Mouse (Mus musculus) T-helper 17 cell (primary cell): Measurements from ENCODE around the gene Cxcr5.

ENCODE experiments used
- in situ Hi-C, 2 experiments: fragments of 300-600 bp; cut with MboI, MseI; formaldehyde crosslinking; loops; 1 replicate in 1 of 2; 2 replicates in 1 of 2; pipeline ENCODE4 v1.15.1; 2025; ENCODE audit warnings: high pct_unique_total_duplicates in 2 of 2

The Cxcr5 gene

GRCm38 (mm10) chr9:44561597-44561996, at the start of gene Cxcr5:
TSS of gene Cxcr5 (minus strand) at chr9:44561877.
- in situ Hi-C loops = no loop called here

GRCm38 (mm10) chr9:44610371-44610770, 48.7 kb upstream of the Cxcr5 start:
- in situ Hi-C loops = no loop called here

DNA sequence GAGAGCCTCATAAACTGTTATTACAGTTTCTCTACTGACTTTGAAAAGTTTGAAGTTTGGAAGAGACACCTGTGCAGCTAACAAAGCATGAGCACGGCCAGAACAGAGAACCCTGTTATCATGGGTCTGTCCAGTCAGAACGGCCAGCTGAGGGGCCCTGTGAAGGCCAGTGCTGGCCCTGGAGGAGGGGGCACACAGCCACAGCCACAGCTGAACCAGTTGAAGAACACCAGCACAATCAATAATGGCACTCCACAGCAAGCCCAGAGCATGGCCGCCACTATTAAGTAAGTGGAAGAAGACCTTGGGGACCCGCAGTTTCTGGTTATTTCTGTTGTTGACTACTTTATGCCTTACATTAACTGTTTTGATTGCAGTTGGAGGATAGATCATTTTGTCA, 45.6 kb upstream of the Cxcr5 start:
- in situ Hi-C loops = loop anchor here (5.0 to 10.0 kb wide), 2 partner anchors 93 to 95 kb away; no protein-coding TSS in a partner anchor

- in situ Hi-C loops = loop anchor here (5.0 to 10.0 kb wide), 2 partner anchors 92 to 94 kb away; no protein-coding TSS in a partner anchor
Observed at GRCm38 (mm10) chr9:44606646-44607045, 45.0 kb upstream of the Cxcr5 start.

- in situ Hi-C loops = loop anchor here (5.0 to 10.0 kb wide), 2 partner anchors 91 to 93 kb away; no protein-coding TSS in a partner anchor
Observed at GRCm38 (mm10) chr9:44605616-44606165, 44.0 kb upstream of the Cxcr5 start.

DNA sequence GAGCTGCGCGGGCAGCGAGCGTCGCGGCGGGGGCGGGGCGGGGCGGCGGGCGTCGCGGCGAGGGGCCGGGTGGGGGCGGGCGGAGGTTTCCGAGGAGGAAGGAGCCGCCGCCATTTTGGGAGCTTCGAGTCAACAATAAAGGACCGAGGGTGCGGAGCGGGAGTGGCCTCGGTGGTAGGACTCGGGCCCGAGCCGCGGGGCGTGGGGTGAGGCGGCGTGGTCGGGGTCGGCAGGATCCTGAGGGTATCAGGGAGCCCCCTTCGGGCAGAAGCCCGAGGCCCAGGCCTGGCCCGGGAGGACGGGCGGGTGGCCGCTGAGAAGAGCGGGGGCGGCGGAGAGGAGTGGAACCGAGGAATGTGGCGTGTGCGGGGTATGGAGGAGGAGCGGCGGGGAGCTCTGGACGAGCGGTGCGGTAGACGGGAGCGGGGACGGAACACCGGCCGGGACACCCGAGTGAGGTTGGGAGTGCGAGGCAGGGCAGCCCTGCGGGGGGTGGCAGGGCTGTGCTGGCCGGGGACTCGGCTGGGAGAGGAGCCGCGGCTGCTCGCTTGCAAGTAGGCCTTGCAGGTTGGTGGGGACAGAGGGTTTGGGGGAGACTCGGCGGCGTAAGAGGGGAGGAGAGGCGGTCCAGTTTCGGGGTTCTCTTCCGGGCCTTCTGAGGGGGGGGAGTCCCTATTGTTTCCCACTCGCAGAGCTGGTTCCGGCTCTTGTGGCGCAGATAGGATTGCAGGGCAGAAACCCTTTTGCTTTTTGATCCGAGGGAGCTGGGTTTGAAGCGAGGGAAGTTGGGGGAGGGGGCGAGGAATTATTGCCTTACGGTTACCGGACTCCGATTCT, 43.3 kb upstream of the Cxcr5 start, which contains the start of gene Ddx6:
Gene Ddx6 (plus strand): TSS at position 114 of the 837 bp plus-strand sequence.
- in situ Hi-C loops = loop anchor here (5.0 to 10.0 kb wide), 2 partner anchors 90 to 93 kb away; no protein-coding TSS in a partner anchor

DNA sequence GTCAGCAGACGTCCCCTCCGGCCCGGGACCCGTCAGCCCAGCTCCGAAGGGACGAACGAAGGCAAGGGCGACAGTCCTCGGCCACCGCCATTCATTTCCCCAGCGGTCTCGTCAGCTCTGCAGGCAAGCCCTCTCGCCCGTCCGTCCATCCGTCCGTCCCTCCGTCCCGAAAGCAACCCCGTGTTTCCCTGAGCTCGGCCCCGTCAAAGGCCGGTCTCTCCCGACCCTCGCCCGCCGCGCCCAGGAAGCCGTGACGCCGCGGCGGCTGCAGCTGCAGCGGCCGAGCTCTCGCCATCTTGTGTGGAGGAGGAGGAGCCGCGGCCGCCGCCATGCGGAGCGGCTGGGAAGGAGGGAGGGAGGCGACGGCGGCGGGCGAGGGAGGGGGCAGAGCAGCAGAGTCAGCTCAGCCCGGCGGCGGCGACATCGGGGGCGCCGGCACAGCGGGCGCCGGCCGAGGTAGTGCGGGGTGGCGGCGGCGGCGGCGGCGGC, 42.7 kb upstream of the Cxcr5 start:
- in situ Hi-C loops = loop anchor here in 1 of 2 experiments (10.0 kb wide), 1 partner anchor 90 kb away; no protein-coding TSS in a partner anchor

DNA sequence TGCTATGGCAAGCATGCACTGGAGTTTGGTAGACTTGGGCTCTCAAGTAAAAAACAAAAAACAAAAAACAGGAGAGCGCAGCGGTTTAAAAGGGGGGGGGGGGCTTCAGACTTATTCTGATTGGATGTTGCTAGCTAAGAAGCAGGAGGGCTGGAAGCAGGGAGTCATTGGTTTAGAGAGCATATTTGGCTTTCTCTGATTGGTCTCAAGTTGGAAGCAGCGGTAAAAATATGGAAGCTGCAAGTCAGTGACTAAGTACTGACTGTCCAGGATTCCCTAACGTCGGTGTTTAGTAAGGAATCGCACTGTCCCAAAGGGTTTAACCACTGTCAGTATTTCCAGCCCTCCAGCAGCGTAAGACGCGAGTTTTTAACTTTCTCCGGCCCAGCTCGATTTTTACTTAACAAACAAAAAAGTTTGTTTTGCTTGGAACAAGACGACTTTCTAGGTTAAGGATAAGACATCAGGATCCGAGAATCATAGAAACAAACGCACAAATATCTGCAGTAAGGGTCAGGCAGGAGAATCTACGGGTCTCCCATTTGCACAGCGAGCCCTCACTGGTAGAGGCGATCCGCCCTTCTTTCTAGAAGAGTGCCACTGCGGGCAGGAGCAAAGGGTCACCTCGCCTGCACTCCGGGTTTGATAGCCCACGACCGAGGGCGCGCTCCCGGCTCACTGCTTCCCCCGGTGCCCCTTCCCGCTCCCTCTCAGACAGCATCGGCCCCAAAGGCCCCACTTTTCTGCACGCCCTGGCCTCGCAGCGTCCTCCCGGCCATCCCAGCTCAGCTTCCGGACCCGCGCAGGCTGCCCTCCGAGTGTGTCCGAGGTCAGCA, 42.0 kb upstream of the Cxcr5 start:
- in situ Hi-C loops = loop anchor here in 1 of 2 experiments (10.0 kb wide), 1 partner anchor 89 kb away; no protein-coding TSS in a partner anchor

GRCm38 (mm10) chr9:44602766-44603165, 41.1 kb upstream of the Cxcr5 start:
- in situ Hi-C loops = loop anchor here in 1 of 2 experiments (10.0 kb wide), 1 partner anchor 88 kb away; no protein-coding TSS in a partner anchor

DNA sequence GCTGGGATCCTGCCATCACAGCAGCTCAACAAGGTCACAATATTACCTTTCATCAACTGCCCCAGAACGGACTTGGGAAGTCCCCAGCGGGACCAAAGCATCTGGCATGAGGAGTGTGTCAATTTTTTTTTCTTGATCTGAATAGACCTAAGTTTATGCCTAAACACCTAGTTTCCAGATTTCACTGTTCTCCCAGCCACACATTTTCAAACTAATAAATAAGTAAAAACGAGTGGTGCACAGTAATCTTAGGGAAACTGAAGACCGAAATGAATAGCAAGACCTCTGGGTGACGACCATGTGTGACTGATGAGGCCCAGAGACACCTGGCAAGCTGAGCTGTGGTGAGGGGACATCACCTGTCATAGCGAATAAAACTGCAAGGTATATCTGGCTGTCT, 39.1 kb upstream of the Cxcr5 start:
- in situ Hi-C loops = loop anchor here in 1 of 2 experiments (10.0 kb wide), 1 partner anchor 86 kb away; no protein-coding TSS in a partner anchor

GRCm38 (mm10) chr9:44599616-44600015, 37.9 kb upstream of the Cxcr5 start:
- in situ Hi-C loops = loop anchor here in 1 of 2 experiments (10.0 kb wide), 1 partner anchor 85 kb away; no protein-coding TSS in a partner anchor

DNA sequence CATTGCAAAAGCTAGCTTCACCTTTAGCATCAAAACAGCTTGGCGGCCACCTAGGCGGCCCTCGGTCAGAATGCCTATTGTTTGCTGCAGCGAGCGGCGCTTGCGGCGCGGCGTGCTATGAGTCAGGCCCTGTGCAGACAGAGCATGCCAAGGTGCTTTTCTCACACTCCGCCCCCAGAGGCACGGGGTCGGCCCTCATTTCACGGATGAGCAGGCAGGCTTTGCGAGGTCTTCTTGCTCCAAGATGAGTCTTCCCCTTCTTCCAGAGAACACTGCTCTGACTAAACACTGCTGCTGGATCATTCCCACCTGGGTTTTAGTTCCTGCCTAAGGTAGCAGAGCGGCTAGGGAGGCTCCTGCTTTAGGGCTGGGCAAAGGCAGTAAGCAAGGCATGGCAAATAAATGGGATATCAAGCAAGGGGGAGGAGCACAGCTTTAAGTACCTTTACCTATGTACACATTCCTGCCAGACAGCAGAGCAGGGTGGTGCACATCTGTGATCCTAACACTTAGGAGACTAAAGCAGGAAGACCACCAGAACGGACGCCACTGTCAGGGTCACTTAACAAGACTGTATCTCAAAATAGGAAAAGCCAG, 37.3 kb upstream of the Cxcr5 start:
- in situ Hi-C loops = no loop called here

- in situ Hi-C loops = no loop called here
Observed at GRCm38 (mm10) chr9:44597742-44598141, 36.1 kb upstream of the Cxcr5 start.

DNA sequence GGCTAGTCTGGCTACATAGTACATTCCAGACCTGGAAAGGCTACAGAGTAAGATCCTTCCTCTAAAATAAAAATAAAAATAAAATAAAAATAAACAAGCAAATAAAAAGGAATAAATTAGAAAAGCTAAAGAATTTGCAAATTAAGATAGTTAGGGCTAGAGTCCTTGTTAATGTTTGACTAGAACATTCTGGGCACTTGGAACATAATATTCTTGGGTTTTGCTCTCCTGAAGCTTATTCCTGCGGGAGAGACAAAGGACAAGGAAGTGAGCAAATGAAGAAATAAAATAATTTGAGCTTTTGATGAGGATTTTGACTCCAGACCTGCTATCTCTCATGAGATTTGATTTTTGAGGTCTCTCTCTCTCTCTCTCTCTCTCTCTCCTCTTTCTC, 33.9 kb upstream of the Cxcr5 start:
- in situ Hi-C loops = no loop called here

GRCm38 (mm10) chr9:44594901-44595536, 33.3 kb upstream of the Cxcr5 start:
- in situ Hi-C loops = no loop called here

DNA sequence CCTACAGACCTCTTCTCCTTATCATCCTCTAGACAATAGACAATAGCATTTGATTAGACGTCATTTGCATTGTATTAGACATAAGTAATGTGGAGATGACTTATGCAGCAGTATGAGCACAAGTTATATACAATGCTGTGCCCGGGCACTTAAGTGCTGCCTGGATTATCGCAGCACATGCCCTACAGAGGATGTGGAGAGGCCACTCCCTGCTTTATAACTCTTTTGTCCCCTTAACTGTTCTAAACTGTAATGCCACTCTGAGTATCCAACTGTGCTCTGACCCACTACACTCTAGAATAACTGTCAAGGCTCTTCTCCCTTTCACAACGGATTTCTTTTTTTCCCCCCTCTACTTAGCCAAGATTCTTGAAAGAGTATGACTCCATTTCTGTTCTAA, 32.2 kb upstream of the Cxcr5 start:
- in situ Hi-C loops = no loop called here

GRCm38 (mm10) chr9:44593221-44593620, 31.5 kb upstream of the Cxcr5 start:
- in situ Hi-C loops = no loop called here

DNA sequence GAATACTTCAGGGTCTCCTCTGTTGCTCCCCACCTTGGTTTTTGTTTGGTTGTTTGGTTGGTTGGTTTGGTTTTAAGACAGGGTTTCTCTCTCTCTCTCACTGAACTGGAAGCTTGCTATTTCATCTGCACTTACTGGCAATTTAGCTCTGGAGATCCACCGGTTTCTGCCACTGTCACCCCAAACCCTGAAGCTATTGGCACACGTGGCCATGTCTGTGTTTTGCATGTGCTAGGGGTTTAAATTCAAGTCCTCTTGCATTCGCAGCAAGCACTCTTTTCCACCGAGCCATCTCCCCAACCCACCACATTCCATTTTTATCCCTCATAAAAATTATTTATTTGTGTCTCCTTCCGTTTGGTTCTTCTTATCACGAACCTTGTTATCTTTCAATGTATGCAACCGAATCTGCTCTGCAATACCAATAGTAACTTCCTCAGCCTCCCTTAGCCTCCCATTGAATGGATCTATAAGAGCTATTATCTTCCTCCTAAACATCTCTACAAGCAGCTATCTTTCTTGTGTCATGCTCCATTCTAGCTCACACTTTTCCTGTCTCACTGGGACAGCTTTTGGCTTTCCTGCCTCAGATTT, 30.0 kb upstream of the Cxcr5 start:
- in situ Hi-C loops = no loop called here

DNA sequence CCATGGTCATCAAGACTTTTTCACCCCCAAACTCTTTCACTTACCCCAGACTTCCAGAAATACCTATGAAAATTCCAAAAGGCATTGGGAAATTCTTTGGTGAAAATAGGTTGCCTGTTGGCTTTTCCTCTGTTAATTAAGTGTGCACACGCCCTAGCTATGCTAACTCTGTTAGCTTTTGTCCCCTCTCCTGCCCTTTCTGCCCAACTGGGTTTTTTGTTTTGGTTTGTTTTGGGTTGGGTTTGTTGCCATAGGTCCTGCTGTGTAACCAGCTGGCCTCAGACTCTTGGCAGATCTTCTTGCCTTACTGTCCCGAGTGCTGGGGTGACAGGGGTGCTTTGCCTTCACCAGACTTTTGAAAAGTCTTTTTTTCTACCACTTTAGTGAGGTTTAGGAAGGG, 29.3 kb upstream of the Cxcr5 start:
- in situ Hi-C loops = no loop called here

DNA sequence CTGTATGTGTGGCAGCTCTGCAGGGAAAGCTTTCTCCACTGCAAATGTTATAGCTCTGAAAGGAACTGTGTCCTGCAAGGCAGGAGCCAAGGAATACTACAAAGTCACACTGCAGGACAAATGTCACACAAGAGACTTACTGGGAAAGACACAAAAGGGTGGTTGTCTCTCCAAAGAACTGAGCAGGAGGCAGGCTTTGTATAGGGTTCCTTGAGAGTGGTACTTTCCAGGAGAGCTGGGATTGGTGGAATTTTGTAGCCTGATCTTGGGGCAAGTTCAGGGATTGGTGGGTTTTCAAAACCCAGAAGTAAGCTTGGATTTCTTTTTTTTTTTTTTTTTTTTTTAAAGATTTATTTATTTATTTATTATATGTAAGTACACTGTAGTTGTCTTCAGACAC, 27.4 kb upstream of the Cxcr5 start:
- in situ Hi-C loops = no loop called here
